Mouse (Mus musculus): ENCODE measurements at regions not wholly inside any gene's neighbourhood (a gene's known extent, or its start where the extent isn't known, plus 50 kb on each side); places are given as distances from the start of the nearest gene placed in this dataset.

GRCm38 (mm10) chr2:50830056-50830720, 318.7 kb downstream of the Rnd3 start:
- DNase-seq (ENCODE audit: low spot score): no peak

DNA sequence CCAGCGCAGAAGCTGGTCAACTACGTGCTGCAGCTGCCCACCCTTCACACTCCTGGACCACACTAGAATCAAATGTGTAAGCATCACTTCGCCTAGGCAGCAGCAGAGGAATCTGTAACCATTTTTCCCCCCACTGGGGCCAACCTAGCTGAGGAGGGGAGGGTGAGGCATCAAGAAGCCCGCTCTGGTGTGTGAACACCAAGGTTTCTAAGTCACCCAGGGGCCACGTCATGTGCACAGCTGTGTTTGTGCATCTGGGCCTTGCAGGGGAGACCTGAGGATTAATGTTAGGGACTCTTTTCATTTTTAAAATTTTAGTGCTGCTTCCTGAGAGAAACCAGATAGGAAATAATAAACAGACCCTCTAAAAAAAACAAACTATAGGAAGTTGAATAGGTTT, 321.8 kb downstream of the Rnd3 start:
- DNase-seq (ENCODE audit: low spot score): no peak

GRCm38 (mm10) chr2:50826537-50826936, 322.4 kb downstream of the Rnd3 start:
- no peak for DNase-seq (ENCODE audit: low spot score)

- DNase-seq (ENCODE audit: low spot score): no peak
These were observed 323.3 kb downstream of the Rnd3 start for GRCm38 (mm10) chr2:50825626-50826025.

DNA sequence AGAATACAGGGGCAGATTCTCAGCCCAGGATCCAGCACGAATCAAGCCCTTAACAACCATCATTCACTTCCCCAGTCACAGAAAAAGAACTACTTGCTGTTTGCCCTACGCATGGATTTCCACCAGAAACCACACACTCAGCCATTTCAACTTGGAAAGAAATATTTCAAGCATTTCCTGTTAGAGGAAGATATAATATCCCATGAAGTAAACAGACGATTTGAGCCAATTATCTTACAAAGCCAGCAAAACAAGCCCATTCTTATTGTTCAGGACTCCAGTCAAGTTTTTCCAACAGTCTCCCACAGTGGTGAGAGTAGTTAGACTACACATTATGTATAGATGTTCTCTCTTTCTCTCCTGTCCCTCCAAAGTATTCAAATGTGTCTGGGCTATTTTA, 324.1 kb downstream of the Rnd3 start:
- no peak for DNase-seq (ENCODE audit: low spot score)

DNA sequence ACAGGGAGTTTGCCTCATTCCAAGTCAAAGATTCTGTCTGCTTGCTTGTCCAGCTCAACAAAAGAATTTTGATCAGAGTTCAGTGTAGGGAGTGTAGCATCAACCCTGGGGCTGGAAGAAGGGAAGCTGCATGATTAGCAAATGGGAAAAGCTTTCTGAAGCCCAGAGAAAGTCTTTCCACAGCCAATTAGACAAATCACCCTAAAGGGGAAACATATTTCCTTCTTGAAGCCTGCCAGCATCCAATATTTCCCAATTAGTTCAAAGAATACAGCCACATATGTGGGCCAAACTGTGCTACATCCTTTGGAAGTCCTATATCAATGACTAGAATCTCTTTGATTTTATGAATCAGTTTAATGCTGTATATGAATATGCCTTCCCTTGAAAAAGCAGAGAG, 326.2 kb downstream of the Rnd3 start:
- DNase-seq (ENCODE audit: low spot score): no peak

GRCm38 (mm10) chr2:50819305-50819665, 329.6 kb downstream of the Rnd3 start:
- DNase-seq (ENCODE audit: low spot score): no peak

- DNase-seq (ENCODE audit: low spot score): no peak
These were observed 330.2 kb downstream of the Rnd3 start for GRCm38 (mm10) chr2:50818557-50819304.

DNA sequence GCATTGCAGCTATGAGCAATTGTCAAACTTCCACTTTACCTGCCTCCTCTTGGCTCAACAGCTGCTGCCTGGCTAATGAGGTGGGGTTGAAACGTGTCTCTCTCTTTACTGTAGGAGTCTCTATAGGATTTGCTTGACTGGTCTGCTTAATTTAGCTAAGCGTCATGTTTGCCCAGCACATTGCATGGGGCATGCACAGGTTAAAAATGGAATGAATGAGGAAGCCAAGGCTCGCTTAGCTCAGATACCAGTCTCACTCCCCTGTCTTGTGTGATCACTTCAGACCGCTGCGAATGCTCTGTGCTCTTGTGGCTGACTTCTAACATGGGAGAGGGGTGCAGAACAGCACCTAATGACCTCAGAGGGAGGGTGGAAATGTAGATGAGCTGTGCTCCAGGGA, 332.5 kb downstream of the Rnd3 start:
- no peak for DNase-seq (ENCODE audit: low spot score)

DNA sequence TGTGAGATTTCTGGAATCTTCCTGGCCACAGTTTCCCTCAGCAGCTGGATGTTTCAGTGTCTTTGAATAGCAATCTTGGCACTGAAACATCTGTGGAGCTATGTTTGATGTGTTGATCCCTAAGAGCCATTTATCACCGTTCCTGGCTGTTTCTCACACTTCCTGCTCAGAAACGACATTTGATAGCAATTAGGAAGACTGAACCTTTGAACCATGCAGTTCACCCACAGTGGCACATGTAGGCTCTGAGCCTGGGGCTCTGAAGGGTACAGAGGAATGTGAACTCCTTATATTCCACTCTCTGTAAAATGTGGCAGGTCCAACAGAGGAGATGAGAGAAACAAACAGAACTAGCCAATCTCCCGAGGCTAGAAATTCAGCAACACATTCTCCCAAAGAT, 333.4 kb downstream of the Rnd3 start:
- no peak for DNase-seq (ENCODE audit: low spot score)

DNA sequence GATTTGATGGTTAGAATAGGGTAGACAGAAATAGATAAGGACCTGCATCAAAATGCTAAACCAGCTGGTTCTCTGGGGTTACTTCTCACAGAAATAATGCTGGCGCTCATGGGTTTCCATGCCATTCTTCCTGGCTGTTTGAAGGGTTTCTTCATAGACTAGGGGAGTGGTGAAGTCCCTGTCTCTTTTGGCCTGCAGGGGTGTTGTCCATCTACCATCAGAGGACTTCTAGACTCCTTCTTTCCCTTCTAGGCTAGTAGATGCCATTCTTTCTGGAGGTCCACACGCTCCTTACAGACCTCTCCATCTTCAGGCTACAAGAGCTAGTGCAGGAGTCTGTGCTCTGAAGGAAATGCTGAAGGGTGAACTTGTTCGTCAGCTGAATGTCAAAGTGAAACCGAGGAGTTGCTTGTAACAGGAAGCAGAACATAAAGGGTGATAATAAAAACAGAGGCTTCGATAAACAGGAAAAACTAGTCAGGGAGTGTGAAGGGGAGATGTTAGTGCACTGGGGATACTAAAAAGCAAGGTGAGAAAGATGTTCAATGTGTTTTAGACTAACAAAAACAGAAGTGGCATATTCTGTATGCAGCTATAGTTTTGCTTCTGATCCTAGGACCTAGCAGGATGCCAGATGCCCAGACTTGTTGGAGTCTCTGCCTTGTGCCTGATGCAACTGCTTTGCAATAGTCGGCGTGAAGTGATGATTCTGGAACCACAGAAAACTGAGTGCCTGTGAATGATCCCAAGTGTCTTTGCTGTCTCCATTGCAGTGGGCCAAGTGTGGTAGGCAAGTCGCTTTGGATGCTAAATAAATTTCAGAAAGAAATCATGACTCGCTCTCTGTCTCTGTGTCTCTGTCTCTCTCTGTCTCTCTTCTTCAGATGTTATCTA, 335.1 kb downstream of the Rnd3 start:
- DNase-seq (ENCODE audit: low spot score): no peak

GRCm38 (mm10) chr2:50812296-50812695, 336.6 kb downstream of the Rnd3 start:
- DNase-seq (ENCODE audit: low spot score): no peak

DNA sequence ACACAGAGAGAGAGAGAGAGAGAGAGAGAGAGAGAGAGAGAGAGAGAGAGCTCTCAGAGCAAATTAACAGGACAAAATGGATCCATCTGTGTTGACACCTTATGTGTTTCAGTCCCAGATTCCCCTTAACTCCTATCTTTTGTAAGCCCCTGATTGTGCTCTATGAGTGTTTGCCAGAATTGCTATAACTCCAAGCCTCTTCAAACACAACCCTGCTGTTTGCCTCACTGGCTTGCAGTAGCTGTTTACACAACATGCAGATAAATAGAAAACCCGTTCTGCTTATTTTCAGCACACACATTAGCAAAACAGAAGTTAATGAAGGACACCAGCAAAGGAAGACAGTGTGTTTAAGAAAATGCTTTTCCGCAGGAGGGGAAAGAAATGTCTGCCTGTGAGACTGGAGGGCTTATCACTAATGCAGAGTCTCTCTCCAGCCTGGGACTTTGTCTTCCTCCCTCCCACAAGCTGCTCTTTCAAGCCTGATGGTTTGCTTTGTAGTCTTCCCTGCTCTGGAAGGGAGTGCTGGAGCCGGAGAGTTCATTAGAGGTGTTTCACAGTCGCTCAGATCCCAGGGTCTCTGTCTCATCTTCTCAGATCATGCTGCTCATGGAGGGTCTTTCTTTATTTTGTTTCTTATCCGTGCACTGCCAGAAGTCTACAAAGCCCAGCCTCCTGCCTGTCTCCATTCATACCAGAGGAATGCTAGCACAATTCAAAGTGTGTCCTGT, 338.4 kb downstream of the Rnd3 start:
- DNase-seq (ENCODE audit: low spot score): no peak

GRCm38 (mm10) chr2:50809823-50810222, 339.1 kb downstream of the Rnd3 start:
- DNase-seq (ENCODE audit: low spot score): no peak

- DNase-seq (ENCODE audit: low spot score): no peak
These were observed 341.6 kb downstream of the Rnd3 start for GRCm38 (mm10) chr2:50807162-50807960.

DNA sequence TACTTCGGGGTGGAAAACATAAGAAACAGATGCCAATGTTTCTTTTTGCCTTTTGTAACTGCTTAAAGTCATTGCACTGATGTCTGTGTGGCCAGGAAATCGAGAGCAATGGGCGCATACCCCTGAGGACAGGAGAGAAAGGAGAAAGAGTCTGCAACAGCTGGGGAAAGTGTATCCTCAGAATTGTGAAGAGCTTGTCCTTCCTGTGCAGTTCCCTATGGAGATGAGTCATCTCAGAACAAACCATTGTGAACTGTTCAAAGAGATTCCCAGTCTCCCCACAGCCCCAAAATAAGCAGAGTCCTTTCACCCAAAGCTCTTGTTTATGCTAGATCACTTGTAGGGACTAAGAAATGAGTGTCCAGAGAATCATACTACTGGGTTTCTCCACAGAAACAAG, 343.3 kb downstream of the Rnd3 start:
- no peak for DNase-seq (ENCODE audit: low spot score)

- DNase-seq (ENCODE audit: low spot score): no peak
These were observed 352.8 kb downstream of the Rnd3 start for GRCm38 (mm10) chr2:50796087-50796486.

DNA sequence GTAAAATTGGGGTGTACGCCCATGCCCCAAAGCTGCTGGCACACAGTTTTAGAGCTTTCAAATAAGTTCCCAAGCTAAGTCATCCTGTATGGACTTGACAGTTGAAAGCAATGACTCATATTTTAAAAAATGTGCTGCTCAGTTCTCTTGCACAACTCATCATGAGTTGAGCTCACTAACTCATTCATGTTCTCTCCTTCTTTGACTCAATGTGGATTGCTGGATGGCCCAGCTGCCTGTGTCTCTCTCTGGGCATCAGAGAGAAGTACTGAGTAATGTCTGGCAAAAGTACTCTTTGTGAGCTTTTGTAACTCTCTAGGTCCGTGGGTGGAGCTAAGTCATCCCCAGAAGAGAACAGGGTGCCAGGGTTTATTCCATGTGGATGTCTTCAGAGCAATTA, 355.3 kb downstream of the Rnd3 start:
- DNase-seq (ENCODE audit: low spot score): no peak

- DNase-seq (ENCODE audit: low spot score): no peak
These were observed 355.8 kb downstream of the Rnd3 start for GRCm38 (mm10) chr2:50793067-50793466.

GRCm38 (mm10) chr2:50789051-50789651, 359.8 kb downstream of the Rnd3 start:
- no peak for DNase-seq (ENCODE audit: low spot score)

GRCm38 (mm10) chr2:50772101-50772500, 376.8 kb downstream of the Rnd3 start:
- DNase-seq (ENCODE audit: low spot score): no peak
